Mouse (Mus musculus): Measurements from ENCODE around the gene Phf21a.

- no peak for TF ChIP-seq CTCF (IDR thresholded peaks at IDR 0.05; ENCODE audit: borderline replicate concordance, extremely low read depth, insufficient read depth, insufficient read length)
- TF ChIP-seq POLR2A (IDR thresholded peaks at IDR 0.05; ENCODE audit: borderline replicate concordance, extremely low read depth, insufficient read depth, insufficient read length, poor library complexity, severe bottlenecking) = no peak
These were observed 31.6 kb downstream of the Phf21a start for GRCm38 (mm10) chr2:92124523-92124922.
